Mouse (Mus musculus) hindbrain, embryonic 15.5 days (tissue): ENCODE measurements at regions not wholly inside any gene's neighbourhood (a gene's known extent, or its start where the extent isn't known, plus 50 kb on each side); places are given as distances from the start of the nearest gene placed in this dataset.

Source experiments
- ATAC-seq: fragments of 200-750 bp; cut with Nextera tagmentation; 2 replicates; pipeline ENCODE4 v1.8.0; 2017; ENCODE audit warnings: low read depth, moderate number of reproducible peaks, moderate TSS enrichment; ENCODE audit not compliant: low FRiP score
- H3K27ac ChIP-seq: fragments of 300-500 bp; sonication (generic); replicated peaks from 2 replicates; pipeline ENCODE4 v1.5.1; 2015; ENCODE audit warnings: mild to moderate bottlenecking, inconsistent platforms
- H3K27me3 ChIP-seq: fragments of 300-500 bp; sonication (generic); 2 replicates; pipeline ENCODE4 v1.6.1; 2015; ENCODE audit warnings: control low read depth, inconsistent platforms
- H3K36me3 ChIP-seq: fragments of 300-500 bp; sonication (generic); 2 replicates; pipeline ENCODE4 v1.6.1; 2015; ENCODE audit warnings: control low read depth, inconsistent platforms
- H3K4me1 ChIP-seq: fragments of 300-500 bp; sonication (generic); replicated peaks from 2 replicates; pipeline ENCODE4 v1.6.1; 2015; ENCODE audit warnings: control low read depth, inconsistent platforms
- H3K4me2 ChIP-seq: fragments of 300-500 bp; sonication (generic); 2 replicates; pipeline ENCODE4 v1.6.1; 2015; ENCODE audit warnings: moderate library complexity, mild to moderate bottlenecking, inconsistent platforms
- H3K4me3 ChIP-seq: fragments of 300-500 bp; sonication (generic); 2 replicates; pipeline ENCODE4 v1.5.1; 2015; ENCODE audit warnings: mild to moderate bottlenecking, inconsistent platforms
- H3K9ac ChIP-seq: fragments of 300-500 bp; sonication (generic); 2 replicates; pipeline ENCODE4 v1.6.1; 2015; ENCODE audit warnings: inconsistent platforms
- H3K9me3 ChIP-seq: fragments of 300-500 bp; sonication (generic); 2 replicates; pipeline ENCODE4 v1.6.1; 2016; ENCODE audit warnings: control low read depth, inconsistent platforms
- WGBS: fragments of 180-500 bp; shearing (Covaris S2); methylation state at CpG from one replicate; pipeline ENCODE4 v1.1.7; 2015; 5-methylcytosine and 5-hydroxymethylcytosine counted together

DNA sequence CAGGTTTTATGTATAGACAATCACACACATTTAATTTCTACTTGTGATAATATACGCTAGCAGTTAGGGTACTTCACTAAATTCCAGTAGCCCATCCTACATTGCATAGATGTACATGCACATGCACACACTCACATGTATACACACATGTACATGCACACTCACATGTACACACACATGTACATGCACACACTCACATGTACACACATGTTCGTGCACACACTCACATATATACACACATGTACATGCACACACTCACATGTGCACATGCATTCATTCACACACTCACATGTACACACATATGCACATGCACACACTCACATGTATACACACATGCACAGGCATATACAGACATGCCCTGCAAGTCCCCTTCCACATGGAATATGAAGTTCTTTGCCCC is 326.8 kb downstream of the Tns1 start:
- H3K4me3 ChIP-seq: no peak overlapping the region
- no peaks in the 10 kb centered on the region for H3K27me3 ChIP-seq
- no peak overlapping the region for H3K9ac ChIP-seq
- WGBS: 93% methylated on average over 2 of the region's 2 CpGs
- no peaks in the 10 kb centered on the region for H3K9me3 ChIP-seq
- H3K4me2 ChIP-seq: no peak overlapping the region
- H3K27ac ChIP-seq: no peak overlapping the region
- ATAC-seq: no peak
- H3K36me3 ChIP-seq: no peaks in the 10 kb centered on the region
- H3K4me1 ChIP-seq: no peaks in the 10 kb centered on the region

DNA sequence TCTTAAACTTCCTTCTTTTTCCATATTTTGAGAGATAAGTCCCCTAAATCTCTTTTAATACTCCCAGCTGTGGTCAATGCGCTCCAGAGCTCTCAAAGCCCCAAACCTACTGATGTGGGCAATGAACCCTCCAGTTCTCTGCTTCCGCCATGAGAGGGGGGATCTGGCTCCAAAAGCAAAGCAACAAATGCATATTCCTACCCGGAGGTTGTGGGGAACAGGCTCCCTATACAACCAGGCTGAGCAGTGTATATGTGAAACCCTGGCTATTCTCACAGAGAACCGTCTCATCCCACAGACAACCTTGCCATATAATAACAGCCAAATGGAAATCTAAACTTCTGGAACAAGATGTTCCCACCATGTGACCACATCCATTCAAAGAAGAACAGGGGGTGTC is 330.4 kb downstream of the Tns1 start:
- no peak overlapping the region for H3K4me3 ChIP-seq
- H3K27me3 ChIP-seq: no peaks in the 10 kb centered on the region
- no peaks in the 10 kb centered on the region for H3K36me3 ChIP-seq
- no peak for ATAC-seq
- H3K9ac ChIP-seq: no peak overlapping the region
- H3K4me1 ChIP-seq: no peaks in the 10 kb centered on the region
- H3K4me2 ChIP-seq: no peak overlapping the region
- WGBS: 93% methylated on average over 4 of the region's 4 CpGs
- H3K27ac ChIP-seq: no peak overlapping the region
- no peaks in the 10 kb centered on the region for H3K9me3 ChIP-seq

GRCm38 (mm10) chr1:73793256-73793655 is 331.0 kb downstream of the Tns1 start:
- no peak overlapping the region for H3K27ac ChIP-seq
- no peak overlapping the region for H3K9ac ChIP-seq
- no peaks in the 10 kb centered on the region for H3K27me3 ChIP-seq
- H3K36me3 ChIP-seq: no peaks in the 10 kb centered on the region
- no peaks in the 10 kb centered on the region for H3K4me1 ChIP-seq
- H3K9me3 ChIP-seq: no peaks in the 10 kb centered on the region
- no peak for ATAC-seq
- H3K4me2 ChIP-seq: no peak overlapping the region
- H3K4me3 ChIP-seq: no peak overlapping the region
- 85% methylated on average over 3 of the region's 3 CpGs for WGBS

GRCm38 (mm10) chr1:73792311-73792710 is 331.9 kb downstream of the Tns1 start:
- no peaks in the 10 kb centered on the region for H3K36me3 ChIP-seq
- no peaks in the 10 kb centered on the region for H3K9me3 ChIP-seq
- ATAC-seq: no peak
- 93% methylated on average over 5 of the region's 5 CpGs for WGBS
- no peak overlapping the region for H3K27ac ChIP-seq
- no peaks in the 10 kb centered on the region for H3K4me1 ChIP-seq
- H3K4me2 ChIP-seq: no peak overlapping the region
- H3K9ac ChIP-seq: no peak overlapping the region
- H3K27me3 ChIP-seq: no peaks in the 10 kb centered on the region
- H3K4me3 ChIP-seq: no peak overlapping the region

DNA sequence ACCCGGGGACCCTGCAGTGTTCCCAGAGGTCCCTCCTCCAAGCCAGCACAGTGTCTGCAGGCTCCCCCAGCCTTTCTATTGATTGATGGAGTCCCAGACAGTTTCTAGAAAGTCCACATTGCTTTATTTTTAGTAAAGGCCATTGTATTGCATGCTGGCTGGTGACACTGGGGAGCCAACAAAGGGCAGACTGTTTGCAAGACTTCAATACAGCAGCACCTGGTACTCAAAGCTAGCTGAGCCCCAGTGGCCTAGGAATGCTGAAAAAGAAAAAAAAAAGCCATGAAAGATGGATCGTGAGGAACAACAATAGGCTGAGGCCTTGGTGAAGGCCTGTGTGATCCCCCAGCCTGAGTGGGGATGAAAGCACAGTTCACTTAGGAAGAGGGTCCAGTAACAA is 336.6 kb downstream of the Tns1 start:
- no peak overlapping the region for H3K4me3 ChIP-seq
- no peaks in the 10 kb centered on the region for H3K9me3 ChIP-seq
- no peak overlapping the region for H3K9ac ChIP-seq
- H3K36me3 ChIP-seq: no peaks in the 10 kb centered on the region
- no peaks in the 10 kb centered on the region for H3K4me1 ChIP-seq
- no peak overlapping the region for H3K4me2 ChIP-seq
- no peak for ATAC-seq
- no peak overlapping the region for H3K27ac ChIP-seq
- WGBS: 16% methylated on average over 2 of the region's 2 CpGs
- H3K27me3 ChIP-seq: no peaks in the 10 kb centered on the region

DNA sequence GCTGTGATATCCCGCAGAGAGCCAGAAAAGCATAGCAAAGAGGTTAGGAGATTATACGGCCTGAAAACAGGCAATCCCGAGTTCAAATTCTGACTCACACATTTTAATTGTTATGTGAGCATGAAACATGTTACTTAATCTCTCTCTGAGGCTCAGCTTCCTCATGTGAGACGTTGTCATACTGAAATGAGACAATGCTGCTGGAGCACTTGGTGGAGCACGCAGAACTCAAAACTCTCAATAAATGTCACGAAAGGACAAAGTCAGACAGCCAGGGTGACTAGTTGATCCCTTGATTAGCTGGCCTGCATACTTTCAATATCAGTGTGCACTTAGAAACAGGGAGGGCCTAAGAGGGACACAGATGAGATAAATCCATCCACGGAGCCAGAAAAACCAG is 337.0 kb downstream of the Tns1 start:
- Histone ChIP-seq H3K4me1 (no peaks in the 10 kb centered on the region), H3K9me3 (no peaks in the 10 kb centered on the region), H3K9ac (no peak overlapping the region), H3K4me3 (no peak overlapping the region), H3K27me3 (no peaks in the 10 kb centered on the region), H3K36me3 (no peaks in the 10 kb centered on the region), H3K27ac (no peak overlapping the region), H3K4me2 (no peak overlapping the region)
- 71% methylated on average over 7 of the region's 7 CpGs for WGBS
- no peak for ATAC-seq

DNA sequence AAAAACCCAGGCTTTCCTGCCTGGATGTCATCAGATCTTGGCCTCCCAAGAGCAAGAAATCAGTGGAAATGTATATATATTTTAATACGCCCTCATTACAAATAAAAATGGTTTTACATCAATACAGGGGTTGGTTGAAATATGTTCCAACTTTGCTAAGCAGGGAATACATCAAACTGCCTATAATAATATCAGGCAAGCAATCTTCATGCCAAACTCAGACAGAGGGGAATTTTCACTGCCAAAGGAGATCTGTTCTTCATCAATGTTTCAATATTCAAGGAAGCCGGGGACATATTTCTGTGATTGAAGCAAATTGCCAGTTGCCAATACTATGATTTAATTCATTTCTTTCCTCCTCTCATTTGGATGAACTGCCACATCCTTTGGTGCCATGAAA is 340.9 kb downstream of the Tns1 start:
- Histone ChIP-seq H3K27ac (no peak overlapping the region), H3K36me3 (no peaks in the 10 kb centered on the region), H3K4me1 (no peaks in the 10 kb centered on the region), H3K27me3 (no peaks in the 10 kb centered on the region), H3K9me3 (no peaks in the 10 kb centered on the region), H3K4me2 (no peak overlapping the region), H3K9ac (no peak overlapping the region), H3K4me3 (no peak overlapping the region)
- WGBS: 87% methylated on average over 2 of the region's 2 CpGs
- ATAC-seq: no peak

DNA sequence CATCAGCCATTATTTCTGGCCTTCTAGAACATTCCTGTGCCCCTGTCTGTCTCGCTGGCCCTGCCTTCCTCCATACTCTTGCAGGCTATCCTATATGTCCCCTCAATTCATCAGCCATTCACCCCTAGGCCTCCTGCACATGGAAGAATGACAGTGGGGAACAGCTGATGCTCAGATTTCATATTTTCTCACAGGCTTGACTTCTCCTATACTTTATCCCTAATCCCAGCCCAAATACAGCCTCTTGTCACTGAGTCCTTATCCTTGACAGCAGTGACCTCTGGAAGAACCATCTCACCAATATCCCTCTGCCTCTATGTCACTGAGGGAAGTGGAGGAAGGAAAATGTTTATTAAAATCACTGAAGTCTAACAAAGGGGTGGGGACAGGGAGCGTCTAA is 341.4 kb downstream of the Tns1 start:
- H3K36me3 ChIP-seq: no peaks in the 10 kb centered on the region
- H3K4me1 ChIP-seq: no peaks in the 10 kb centered on the region
- H3K27ac ChIP-seq: no peak overlapping the region
- no peak overlapping the region for H3K4me3 ChIP-seq
- WGBS: 91% methylated on average over 2 of the region's 2 CpGs
- H3K9me3 ChIP-seq: no peaks in the 10 kb centered on the region
- no peaks in the 10 kb centered on the region for H3K27me3 ChIP-seq
- H3K9ac ChIP-seq: no peak overlapping the region
- ATAC-seq: no peak
- no peak overlapping the region for H3K4me2 ChIP-seq

GRCm38 (mm10) chr1:73771773-73772172 is 352.5 kb downstream of the Tns1 start:
- 76% methylated on average over 5 of the region's 5 CpGs for WGBS
- Histone ChIP-seq H3K4me1 (no peaks in the 10 kb centered on the region), H3K27ac (no peak overlapping the region), H3K36me3 (no peaks in the 10 kb centered on the region), H3K27me3 (no peaks in the 10 kb centered on the region), H3K4me2 (no peak overlapping the region), H3K9me3 (no peaks in the 10 kb centered on the region), H3K9ac (no peak overlapping the region), H3K4me3 (no peak overlapping the region)
- no peak for ATAC-seq

- ATAC-seq: no peak
- H3K9me3 ChIP-seq: no peaks in the 10 kb centered on the region
- H3K27ac ChIP-seq: no peak overlapping the region
Measured at GRCm38 (mm10) chr1:73770631-73771030, 353.6 kb downstream of the Tns1 start.

DNA sequence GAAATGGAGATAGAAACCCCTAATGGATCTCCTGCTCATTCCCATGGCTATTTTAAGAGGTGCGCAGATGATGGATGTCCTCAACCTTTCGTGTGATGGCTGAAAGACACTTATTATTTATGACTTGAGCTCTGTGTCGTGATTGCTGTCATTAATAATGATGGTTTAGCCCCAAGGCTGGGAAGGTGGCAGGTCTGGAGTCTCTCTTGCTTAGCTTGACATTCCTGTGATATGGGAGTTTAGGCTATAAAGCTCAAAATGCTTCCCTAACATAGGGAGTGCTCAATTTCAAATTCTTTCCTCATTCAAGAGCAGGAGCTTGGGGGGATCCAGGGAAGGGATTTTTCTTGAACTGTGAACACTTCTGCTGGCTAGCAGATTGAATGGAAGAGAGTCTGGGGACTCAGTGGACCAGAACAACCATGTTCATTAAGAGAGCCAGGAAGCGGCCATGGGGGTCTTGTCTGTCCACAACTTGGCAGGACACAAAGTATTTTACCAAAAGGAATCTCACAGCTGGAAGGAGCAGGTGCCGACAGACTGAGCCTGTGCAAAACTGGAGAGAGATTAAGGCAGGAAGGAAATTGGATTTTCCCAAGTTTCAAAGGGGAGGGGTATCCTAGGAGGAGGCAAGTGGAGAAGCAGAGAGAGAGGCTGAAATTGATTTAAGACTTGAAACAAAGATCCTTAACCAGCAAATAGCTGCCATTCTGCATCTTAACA is 359.5 kb downstream of the Tns1 start:
- Histone ChIP-seq H3K4me2 (no peak overlapping the region), H3K4me3 (no peak overlapping the region), H3K27me3 (no peaks in the 10 kb centered on the region), H3K9ac (no peak overlapping the region), H3K36me3 (no peaks in the 10 kb centered on the region), H3K4me1 (no peaks in the 10 kb centered on the region), H3K9me3 (no peaks in the 10 kb centered on the region), H3K27ac (no peak overlapping the region)
- no peak for ATAC-seq
- 53% methylated on average over 5 of the region's 5 CpGs for WGBS

More at GRCm38 (mm10) chr1:73770631-73771030, 353.6 kb downstream of the Tns1 start:
- Histone ChIP-seq H3K4me3 (no peak overlapping the region), H3K4me2 (no peak overlapping the region), H3K27me3 (no peaks in the 10 kb centered on the region), H3K9ac (no peak overlapping the region), H3K4me1 (no peaks in the 10 kb centered on the region), H3K36me3 (no peaks in the 10 kb centered on the region)
- WGBS: 76% methylated on average over 5 of the region's 5 CpGs

DNA sequence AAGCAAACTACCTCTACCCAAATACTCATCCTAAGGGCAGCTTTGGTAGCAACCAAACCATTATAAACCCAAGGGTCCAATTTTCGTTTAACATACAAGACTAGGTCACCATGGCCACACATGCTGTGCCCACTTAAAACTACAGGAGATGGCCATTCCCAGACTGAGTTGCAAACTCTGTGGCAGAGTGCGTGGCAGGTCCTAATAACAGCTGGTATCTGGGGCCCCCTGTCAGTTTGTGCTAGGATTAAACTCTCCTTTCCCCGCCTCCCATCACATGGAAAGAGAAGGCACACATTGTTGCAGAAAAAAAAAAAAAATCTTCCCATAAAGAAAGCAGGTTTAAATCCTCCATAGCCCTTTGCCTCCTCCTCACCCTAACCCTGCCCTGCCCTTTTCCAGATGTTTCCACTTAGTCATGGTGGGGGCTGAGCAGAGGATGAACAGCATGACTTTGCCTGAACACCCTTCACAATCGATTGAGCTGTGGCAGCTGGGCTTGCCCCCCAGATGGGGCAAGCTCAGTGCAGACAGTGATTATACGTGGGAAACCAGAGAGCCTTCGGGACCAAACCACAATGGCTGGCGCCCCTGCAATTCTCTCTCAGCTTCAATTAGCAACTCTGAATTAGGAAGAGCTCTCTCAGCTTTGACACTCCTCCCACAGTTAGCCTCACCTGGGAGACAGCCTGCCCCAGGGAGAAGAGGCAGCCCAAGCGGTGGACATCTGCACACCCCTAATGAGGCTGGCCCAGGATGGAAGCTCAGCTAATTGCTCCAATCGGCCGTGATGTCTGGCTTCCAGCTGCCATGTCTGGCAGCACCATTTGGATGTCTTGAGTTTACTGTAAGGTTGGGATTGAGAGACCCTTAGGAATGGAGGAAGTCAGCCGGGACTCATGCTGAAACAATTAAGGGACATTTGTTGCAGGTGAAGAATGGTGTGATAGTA is 365.9 kb downstream of the Tns1 start:
- H3K4me2 ChIP-seq: no peak overlapping the region
- no peak overlapping the region for H3K27ac ChIP-seq
- no peak overlapping the region for H3K9ac ChIP-seq
- H3K27me3 ChIP-seq: no peaks in the 10 kb centered on the region
- ATAC-seq: peak; percentile 56; the same call in 1 of the 2 replicates
- no peaks in the 10 kb centered on the region for H3K36me3 ChIP-seq
- H3K4me1 ChIP-seq: 0 out of 2 replicates have a peak, but pooled peaks cover 4% of the 10 kb centered on the region
- H3K9me3 ChIP-seq: no peaks in the 10 kb centered on the region
- 28% methylated on average over 11 of the region's 11 CpGs for WGBS
- H3K4me3 ChIP-seq: no peak overlapping the region
